Mouse (Mus musculus): Measurements from ENCODE around the gene Srpr. TPM values are rescaled to one million over a fixed set of nuclear protein-coding genes. Genes with fewer than 3 reads are reported as not detected.

Gene Srpr
- total and polyA plus RNA-seq, 3 experiments: 42.9 to 113 (median 63.5) TPM

- Histone ChIP-seq H3K4me1 (ENCODE audit: control insufficient read depth in 1 of 2, insufficient read depth in 2 of 2, low read length in 2 of 2) (peaks cover 0 to 14% of the 10 kb centered on the region in 2 experiments; a peak in 2 of 4 replicates), H3K4me3 (ENCODE audit: control insufficient read depth in 1 of 2, insufficient read depth in 1 of 2, low read depth in 2 of 2, low read length in 2 of 2) (peak within 1 kb of the TSS; percentile 87 to 98), H3K9ac (ENCODE audit: control insufficient read depth, low read depth, low read length, poor library complexity, severe bottlenecking) (peak within 1 kb of the TSS; percentile 99), H3K27ac (ENCODE audit: control insufficient read depth, low read depth, low read length) (peak within 1 kb of the TSS; percentile 90), H3K79me2 (ENCODE audit: control insufficient read depth, insufficient read depth, low read length, poor library complexity) (peaks cover 20% of the 10 kb centered on the region), H3K27me3 (ENCODE audit: control insufficient read depth in 1 of 2, insufficient read depth in 2 of 2, low read length in 2 of 2) (no peaks in the 10 kb centered on the region), H3K9me3 (replicated peaks; ENCODE audit: insufficient read depth, low read length) (no peaks in the 10 kb centered on the region), H3K36me3 (ENCODE audit: control insufficient read depth in 1 of 2, insufficient read depth in 2 of 2, low read length in 2 of 2) (peaks cover 8 to 12% of the 10 kb centered on the region in 2 experiments)
- DNase-seq (ENCODE audit: low read depth, low spot score): peak; percentile 99
- TF ChIP-seq ZMIZ1 (IDR thresholded peaks at IDR 0.05; ENCODE audit: low read depth, low read length) (peak; percentile 73; the same call in 1 of the 2 replicates), POLR2AphosphoS5 (IDR thresholded peaks at IDR 0.05; ENCODE audit: borderline replicate concordance, low read depth, low read length) (no peak), ELF1 (IDR thresholded peaks at IDR 0.05; ENCODE audit: low read depth, low read length) (peak; percentile 89), CHD2 (IDR thresholded peaks at IDR 0.05; ENCODE audit: low read length) (peak; percentile 78), ZKSCAN1 (IDR thresholded peaks at IDR 0.05; ENCODE audit: low read depth, low read length) (no peak), ZC3H11A (IDR thresholded peaks at IDR 0.05; ENCODE audit: low read depth, low read length) (no peak), GATA1 (IDR thresholded peaks at IDR 0.05; ENCODE audit: low read depth, low read length) (no peak), SMC3 (IDR thresholded peaks at IDR 0.05; ENCODE audit: low read depth, low read length) (no peak), MYC (IDR thresholded peaks at IDR 0.05; ENCODE audit: low read depth, low read length) (peak; percentile 47; the same call in 1 of the 2 replicates), UBTF (IDR thresholded peaks at IDR 0.05; ENCODE audit: borderline replicate concordance, insufficient read depth, low read depth, low read length) (no peak; the same call in 1 of the 2 replicates), USF2 (IDR thresholded peaks at IDR 0.05; ENCODE audit: borderline replicate concordance in 1 of 2, insufficient read depth in 1 of 2, low read depth in 1 of 2, low read length in 2 of 2) (no peak), GABPA (IDR thresholded peaks at IDR 0.05; ENCODE audit: low read depth, low read length) (no peak), ETS1 (IDR thresholded peaks at IDR 0.05; ENCODE audit: low read depth, low read length) (0 out of 2 replicates have a peak, but pooled peaks have one; percentile 39), MAZ (IDR thresholded peaks at IDR 0.05; ENCODE audit: low read depth, low read length) (peak; percentile 99), RCOR1 (IDR thresholded peaks at IDR 0.05; ENCODE audit: low read depth, low read length) (no peak), E2F4 (IDR thresholded peaks at IDR 0.05; ENCODE audit: borderline replicate concordance, low read depth, low read length) (peak; percentile 70; the same call in 1 of the 2 replicates), TCF12 (IDR thresholded peaks at IDR 0.05; ENCODE audit: low read depth, low read length) (peak; percentile 44), BHLHE40 (IDR thresholded peaks at IDR 0.05; ENCODE audit: borderline replicate concordance, low read depth, low read length) (no peak), RAD21 (IDR thresholded peaks at IDR 0.05; ENCODE audit: low read depth, low read length) (no peak), KAT2A (conservative IDR thresholded peaks at IDR 0.05; ENCODE audit: low read depth, low read length) (no peak; the same call in 1 of the 2 replicates), CTCF (IDR thresholded peaks at IDR 0.05 in 2 of 3, conservative IDR thresholded peaks at IDR 0.05 in 1 of 3; ENCODE audit: control insufficient read depth in 1 of 3, insufficient read depth in 1 of 3, low read depth in 2 of 3, low read length in 3 of 3, poor library complexity in 1 of 3, severe bottlenecking in 1 of 3) (no peak), USF1 (IDR thresholded peaks at IDR 0.05; ENCODE audit: low read depth, low read length) (no peak), POLR2AphosphoS2 (IDR thresholded peaks at IDR 0.05; ENCODE audit: low read length) (peak; percentile 96), POLR2A (IDR thresholded peaks at IDR 0.05; ENCODE audit: control insufficient read depth in 1 of 2, insufficient read depth in 1 of 2, low read depth in 1 of 2, low read length in 2 of 2, poor library complexity in 1 of 2) (peak; percentile 89 to 98), JUND (IDR thresholded peaks at IDR 0.05; ENCODE audit: low read depth, low read length) (0 out of 2 replicates have a peak, but pooled peaks have one; percentile 16), MYB (IDR thresholded peaks at IDR 0.05; ENCODE audit: low read depth, low read length) (no peak), MAFK (IDR thresholded peaks at IDR 0.05; ENCODE audit: borderline replicate concordance, low read depth, low read length) (no peak), TAL1 (IDR thresholded peaks at IDR 0.05; ENCODE audit: low read length) (no peak), EP300 (IDR thresholded peaks at IDR 0.05; ENCODE audit: low read depth in 1 of 2, low read length in 2 of 2) (no peak), MEF2A (IDR thresholded peaks at IDR 0.05; ENCODE audit: extremely low read depth, insufficient replicate concordance, low read depth, low read length, poor library complexity, severe bottlenecking) (no peak), MXI1 (IDR thresholded peaks at IDR 0.05; ENCODE audit: low read depth, low read length) (peak; percentile 53; the same call in 1 of the 2 replicates), NELFE (IDR thresholded peaks at IDR 0.05; ENCODE audit: low read depth, low read length) (peak; percentile 96), NRF1 (IDR thresholded peaks at IDR 0.05; ENCODE audit: insufficient read depth, low read depth, low read length, poor library complexity, severe bottlenecking) (no peak), ZNF384 (IDR thresholded peaks at IDR 0.05; ENCODE audit: low read depth, low read length) (no peak)
Measured at GRCm38 (mm10) chr9:35210542-35211474, 10.8 kb downstream of the Srpr start, which contains the start of gene Foxred1. TSS of gene Foxred1 (minus strand) at chr9:35211055.

Measured in MEL (cell line).